Mouse (Mus musculus): ENCODE results near the gene Tenm2.

GRCm38 (mm10) chr11:36847451-36847850 is 388.3 kb downstream of the Tenm2 start:
- TF ChIP-seq CTCF (IDR thresholded peaks at IDR 0.05; ENCODE audit: control insufficient read depth, insufficient read depth, low read length) (no peak), POLR2A (IDR thresholded peaks at IDR 0.05; ENCODE audit: borderline replicate concordance, control insufficient read depth, low read depth, low read length) (no peak)

Measured in bone marrow, adult 2 months (tissue).